In genomic region chr10:39572672-39573051, GRCm38 (mm10) we compare ENCODE assay signal across 10 mouse cellular contexts. TPM values are rescaled to one million over a fixed set of nuclear protein-coding genes. Genes with fewer than 3 reads are reported as not detected.
A peak's percentile ranks its signal among the peaks of the same experiment; 100 is the strongest.
DNase-seq lines count a peak whose midpoint lies in the region; ATAC-seq and TF ChIP-seq lines count a peak whose summit lies in the region.
"Had no signal": no experiment of that assay in that cellular context is flagged by ENCODE, and none has a peak within 500 bp of the region (broad histone marks: within the 10 kb centered on the region; RNA-seq: fewer than 3 reads in every experiment).

No protein-coding gene starts in this region.

- no peak overlapping the region for H3K4me3 ChIP-seq in heart, embryonic 10.5 days
- H3K4me3 ChIP-seq in heart, embryonic 12.5 days, result no peak overlapping the region
- H3K4me3 ChIP-seq in thymus, adult 2 months (ENCODE audit: control insufficient read depth, insufficient read depth, low read length), result no peak overlapping the region
- no peak overlapping the region for H3K4me3 ChIP-seq in cerebellum, adult 2 months (replicated peaks; ENCODE audit: insufficient read depth, low read depth, low read length)
- H3K4me3 ChIP-seq: heart, embryonic 13.5 days; megakaryocyte, embryonic 14.5 days had no signal

- no peaks in the 10 kb centered on the region for H3K9me3 ChIP-seq in heart, embryonic 10.5 days
- no peaks in the 10 kb centered on the region for H3K9me3 ChIP-seq in heart, embryonic 12.5 days (replicated peaks)
- H3K9me3 ChIP-seq: heart, embryonic 13.5 days had no signal

- no peaks in the 10 kb centered on the region for H3K36me3 ChIP-seq in heart, embryonic 10.5 days
- no peaks in the 10 kb centered on the region for H3K36me3 ChIP-seq in heart, embryonic 12.5 days
- H3K36me3 ChIP-seq in thymus, adult 2 months (ENCODE audit: control insufficient read depth, insufficient read depth, low read length), result no peaks in the 10 kb centered on the region
- H3K36me3 ChIP-seq: heart, embryonic 13.5 days had no signal

- DNase-seq in heart, embryonic 10.5 days (ENCODE audit: low spot score), result no peak
- peak; percentile 75 for DNase-seq in Muller cell, postnatal 12 days (ENCODE audit: inconsistent ontology term)
- peak; percentile 49 for DNase-seq in gastrocnemius, postnatal 25 days
- DNase-seq in lung, postnatal 36 days, result peak; percentile 33
- DNase-seq in thymus, adult 2 months, result peak; percentile 20
- no peak for DNase-seq in cerebellum, adult 2 months
- DNase-seq in adrenal gland, adult 18-20 months (ENCODE audit: low spot score in 2 of 2), result no peak

- H3K27ac ChIP-seq in heart, embryonic 10.5 days, result peak overlapping the region; percentile 67
- H3K27ac ChIP-seq in heart, embryonic 12.5 days (ENCODE audit: poor library complexity, severe bottlenecking), result no peak overlapping the region
- no peak overlapping the region for H3K27ac ChIP-seq in thymus, adult 2 months (ENCODE audit: control insufficient read depth, insufficient read depth, low read length)
- no peak overlapping the region for H3K27ac ChIP-seq in cerebellum, adult 2 months (ENCODE audit: insufficient read depth, low read length)
- H3K27ac ChIP-seq: heart, embryonic 13.5 days had no signal

- peaks cover 44% of the 10 kb centered on the region for H3K4me1 ChIP-seq in heart, embryonic 10.5 days
- peaks cover 28% of the 10 kb centered on the region for H3K4me1 ChIP-seq in heart, embryonic 12.5 days (replicated peaks)
- H3K4me1 ChIP-seq in thymus, adult 2 months (replicated peaks; ENCODE audit: control insufficient read depth, insufficient read depth, low read length), result peaks cover 7% of the 10 kb centered on the region
- H3K4me1 ChIP-seq in cerebellum, adult 2 months (ENCODE audit: control insufficient read depth, insufficient read depth, low read length), result no peaks in the 10 kb centered on the region

- H3K4me2 ChIP-seq in heart, embryonic 12.5 days, result no peak overlapping the region
- H3K4me2 ChIP-seq: heart, embryonic 13.5 days had no signal

- 45% methylated on average over 6 of the region's 6 CpGs for WGBS in heart, embryonic 10.5 days
- 40% methylated on average over 6 of the region's 6 CpGs for WGBS in heart, embryonic 12.5 days
- 27% methylated on average over 6 of the region's 6 CpGs for WGBS in thymus, adult 2 months
- 45% methylated on average over 6 of the region's 6 CpGs for WGBS in cerebellum, adult 2 months

- ATAC-seq in heart, embryonic 12.5 days (ENCODE audit: insufficient number of reproducible peaks, low FRiP score), result no peak

- no peak for TF ChIP-seq POLR2A in thymus, adult 2 months (IDR thresholded peaks at IDR 0.05; ENCODE audit: control insufficient read depth, extremely low read depth, insufficient read depth, low read length, poor library complexity)
- TF ChIP-seq POLR2A in cerebellum, adult 2 months (IDR thresholded peaks at IDR 0.05; ENCODE audit: borderline replicate concordance, insufficient read depth, low read length), result no peak

- H3K27me3 ChIP-seq in heart, embryonic 10.5 days (ENCODE audit: insufficient read depth, poor library complexity, severe bottlenecking), result no peaks in the 10 kb centered on the region
- H3K27me3 ChIP-seq in heart, embryonic 12.5 days (replicated peaks), result no peaks in the 10 kb centered on the region
- H3K27me3 ChIP-seq in thymus, adult 2 months (ENCODE audit: control insufficient read depth, insufficient read depth, low read length), result no peaks in the 10 kb centered on the region
- no peaks in the 10 kb centered on the region for H3K27me3 ChIP-seq in cerebellum, adult 2 months (ENCODE audit: control insufficient read depth, insufficient read depth, low read length)
- H3K27me3 ChIP-seq: heart, embryonic 13.5 days had no signal

- TF ChIP-seq CTCF in thymus, adult 2 months (IDR thresholded peaks at IDR 0.05; ENCODE audit: borderline replicate concordance, control insufficient read depth, extremely low read depth, insufficient read depth, low read length, poor library complexity), result no peak
- TF ChIP-seq CTCF in cerebellum, adult 2 months (IDR thresholded peaks at IDR 0.05; ENCODE audit: borderline replicate concordance, insufficient read depth, low read depth, low read length), result no peak

- H3K9ac ChIP-seq in heart, embryonic 12.5 days, result no peak overlapping the region
- H3K9ac ChIP-seq: heart, embryonic 13.5 days had no signal

RNA-seq across cellular contexts. Expression of gene Traf3ip2, which starts 40.1 kb away (rescaled TPM):
- polyA plus RNA-seq in heart, embryonic 10.5 days (2016; fragmentation: Nextera tagmentation; extraction: Ambion mirVana), result 12.6 and 13.7 TPM in 2 replicates
- polyA plus RNA-seq in heart, embryonic 12.5 days (2016; fragmentation: Nextera tagmentation; extraction: Ambion mirVana), result 10.9 and 11.7 TPM in 2 replicates
- total RNA-seq in gastrocnemius, postnatal 25 days (2021), result 1 to 10 TPM; 4.8 to 5.7 TPM
- 20.4 and 21.3 TPM in 2 replicates for polyA plus RNA-seq in thymus, adult 2 months (2012; rRNA removed)
- 5.7 and 6.9 TPM in 2 replicates for polyA plus RNA-seq in cerebellum, adult 2 months (2012; rRNA removed)
- total RNA-seq in adrenal gland, adult 18-20 months (2021), result 10 to 100 TPM; 10.6 to 15.0 TPM

Comparison
In these comparisons a context has a peak if more than half of its experiments do, and no peak if none do; other contexts are left out.
1. DNase-seq: peak in Muller cell, postnatal 12 days (single experiment), gastrocnemius, postnatal 25 days (single experiment), lung, postnatal 36 days (single experiment) and thymus, adult 2 months (single experiment); none in heart, embryonic 10.5 days (single experiment), cerebellum, adult 2 months (0 of 2) and adrenal gland, adult 18-20 months (0 of 2).